Mouse (Mus musculus) urinary bladder, adult 18-20 months (tissue): Measurements from ENCODE around the gene Gng3.

Source experiments
- DNase-seq, 2 experiments: peaks; one replicate each; pipeline ENCODE4 v3.0.0; 2022; ENCODE audit warnings: low spot score in 2 of 2, mixed read lengths in 2 of 2

Gng3 gene

GRCm38 (mm10) chr19:8806810-8807209 is 32.2 kb downstream of the Gng3 start:
- no peak for DNase-seq

GRCm38 (mm10) chr19:8803879-8804660 is 34.9 kb downstream of the Gng3 start:
- DNase-seq, result no peak

- DNase-seq, result no peak
Measured at GRCm38 (mm10) chr19:8803204-8803780, 35.7 kb downstream of the Gng3 start.

- peak; percentile 81 to 94 for DNase-seq
Measured at GRCm38 (mm10) chr19:8802130-8802821, 36.7 kb downstream of the Gng3 start, which contains the start of gene Zbtb3. Gene Zbtb3, plus strand, starts transcription at chr19:8802555.

- DNase-seq, result no peak
Measured at GRCm38 (mm10) chr19:8798947-8799315, 40.1 kb downstream of the Gng3 start.

- DNase-seq, result peak; percentile 64 to 87
Measured at GRCm38 (mm10) chr19:8798264-8798946, 40.6 kb downstream of the Gng3 start, which contains the start of gene Polr2g. Gene Polr2g, minus strand, starts transcription at chr19:8798577.

GRCm38 (mm10) chr19:8790171-8790570 is 48.8 kb downstream of the Gng3 start:
- DNase-seq, result no peak

GRCm38 (mm10) chr19:8789171-8789570 is 49.8 kb downstream of the Gng3 start:
- DNase-seq, result no peak

GRCm38 (mm10) chr19:8788521-8788920 is 50.5 kb downstream of the Gng3 start:
- no peak for DNase-seq
